Mouse (Mus musculus): ENCODE data around the gene Vstm2a. TPM values are rescaled to one million over a fixed set of nuclear protein-coding genes. Genes with fewer than 3 reads are reported as not detected.

The Vstm2a gene
- polyA plus RNA-seq, 1 experiment = 0.15 TPM

DNA sequence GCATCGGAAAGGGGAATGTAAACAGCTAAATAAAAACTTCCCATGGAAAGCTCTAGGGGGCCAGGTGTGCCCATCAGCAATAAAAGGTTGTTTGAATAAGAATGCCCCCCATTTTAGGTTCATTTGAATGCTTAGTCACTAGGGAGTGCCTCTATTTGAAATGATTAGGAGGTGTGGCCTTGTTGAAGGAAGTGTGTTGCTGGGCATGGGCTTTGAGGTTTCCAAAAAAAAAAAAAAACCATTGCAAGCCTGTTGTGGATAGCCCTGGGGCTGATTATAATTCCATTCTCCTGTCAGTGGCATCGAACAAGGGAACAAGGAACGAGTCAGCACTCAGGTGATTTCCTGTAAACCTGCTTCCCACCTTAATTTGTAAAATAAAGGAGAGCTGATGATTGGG lies 87.7 kb downstream of the Vstm2a start:
- H3K4me1 ChIP-seq (replicated peaks; ENCODE audit: control insufficient read depth, insufficient read depth, low read length) = no peaks in the 10 kb centered on the region
- no peak for DNase-seq
- no peaks in the 10 kb centered on the region for H3K27me3 ChIP-seq (ENCODE audit: control insufficient read depth, insufficient read depth, low read length)
- H3K36me3 ChIP-seq (ENCODE audit: control insufficient read depth, insufficient read depth, low read length) = no peaks in the 10 kb centered on the region
- 53% methylated on average over 3 of the region's 3 CpGs for WGBS
- no peak overlapping the region for H3K27ac ChIP-seq (ENCODE audit: control insufficient read depth, insufficient read depth, low read length)
- no peak overlapping the region for H3K4me3 ChIP-seq (ENCODE audit: control insufficient read depth, insufficient read depth, low read length)
- TF ChIP-seq POLR2A (IDR thresholded peaks at IDR 0.05; ENCODE audit: control insufficient read depth, extremely low read depth, insufficient read depth, low read length, poor library complexity) (no peak), CTCF (IDR thresholded peaks at IDR 0.05; ENCODE audit: borderline replicate concordance, control insufficient read depth, extremely low read depth, insufficient read depth, low read length, poor library complexity) (no peak)

DNA sequence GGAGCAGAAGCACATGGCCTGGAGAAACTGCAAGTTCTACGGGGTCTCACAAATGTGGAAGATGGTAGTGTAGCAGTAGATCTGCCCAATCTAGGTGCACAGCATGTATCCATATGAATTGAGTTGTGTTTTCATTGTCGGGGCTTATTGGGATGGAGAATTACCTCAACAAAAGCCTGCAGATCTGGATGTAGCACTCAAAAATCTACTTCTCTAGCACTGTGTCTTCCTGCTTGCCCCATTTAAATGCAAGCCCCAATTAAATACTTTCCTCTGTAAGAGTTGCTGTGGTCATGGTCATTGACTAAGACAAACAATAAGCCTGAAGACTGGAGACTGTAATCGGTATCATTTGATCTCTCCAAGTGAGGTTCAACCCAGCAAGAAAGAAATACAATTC lies 88.2 kb downstream of the Vstm2a start:
- DNase-seq = no peak
- no peak for TF ChIP-seq CTCF (IDR thresholded peaks at IDR 0.05; ENCODE audit: borderline replicate concordance, control insufficient read depth, extremely low read depth, insufficient read depth, low read length, poor library complexity)
- TF ChIP-seq POLR2A (IDR thresholded peaks at IDR 0.05; ENCODE audit: control insufficient read depth, extremely low read depth, insufficient read depth, low read length, poor library complexity) = no peak
- Histone ChIP-seq H3K27me3 (ENCODE audit: control insufficient read depth, insufficient read depth, low read length) (no peaks in the 10 kb centered on the region), H3K4me1 (replicated peaks; ENCODE audit: control insufficient read depth, insufficient read depth, low read length) (no peaks in the 10 kb centered on the region), H3K4me3 (ENCODE audit: control insufficient read depth, insufficient read depth, low read length) (no peak overlapping the region), H3K36me3 (ENCODE audit: control insufficient read depth, insufficient read depth, low read length) (no peaks in the 10 kb centered on the region), H3K27ac (ENCODE audit: control insufficient read depth, insufficient read depth, low read length) (no peak overlapping the region)
- 80% methylated on average over 3 of the region's 3 CpGs for WGBS

DNA sequence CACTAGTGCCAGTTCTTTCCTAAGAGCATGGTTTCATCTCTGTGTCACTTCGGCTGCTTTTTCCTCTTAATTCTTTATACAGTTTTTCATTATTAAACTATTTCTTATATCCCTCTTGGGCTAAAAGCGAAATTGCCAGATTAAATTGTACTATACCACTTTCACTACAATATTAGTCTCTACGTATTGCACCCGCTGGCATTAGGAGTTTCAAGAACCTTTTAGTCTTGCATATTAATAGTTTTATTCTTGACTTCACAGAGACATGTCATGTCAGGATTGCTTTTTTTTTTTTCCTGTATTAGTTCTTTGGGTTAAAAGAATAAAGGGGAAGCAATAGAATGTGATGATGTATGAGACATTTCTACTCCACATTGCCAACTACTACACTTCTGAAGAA lies 94.4 kb downstream of the Vstm2a start:
- TF ChIP-seq CTCF (IDR thresholded peaks at IDR 0.05; ENCODE audit: borderline replicate concordance, control insufficient read depth, extremely low read depth, insufficient read depth, low read length, poor library complexity) = no peak
- TF ChIP-seq POLR2A (IDR thresholded peaks at IDR 0.05; ENCODE audit: control insufficient read depth, extremely low read depth, insufficient read depth, low read length, poor library complexity) = no peak
- Histone ChIP-seq H3K27me3 (ENCODE audit: control insufficient read depth, insufficient read depth, low read length) (no peaks in the 10 kb centered on the region), H3K27ac (ENCODE audit: control insufficient read depth, insufficient read depth, low read length) (no peak overlapping the region), H3K36me3 (ENCODE audit: control insufficient read depth, insufficient read depth, low read length) (no peaks in the 10 kb centered on the region), H3K4me3 (ENCODE audit: control insufficient read depth, insufficient read depth, low read length) (no peak overlapping the region), H3K4me1 (replicated peaks; ENCODE audit: control insufficient read depth, insufficient read depth, low read length) (no peaks in the 10 kb centered on the region)
- no peak for DNase-seq
- WGBS = 93% methylated on average over 4 of the region's 4 CpGs

DNA sequence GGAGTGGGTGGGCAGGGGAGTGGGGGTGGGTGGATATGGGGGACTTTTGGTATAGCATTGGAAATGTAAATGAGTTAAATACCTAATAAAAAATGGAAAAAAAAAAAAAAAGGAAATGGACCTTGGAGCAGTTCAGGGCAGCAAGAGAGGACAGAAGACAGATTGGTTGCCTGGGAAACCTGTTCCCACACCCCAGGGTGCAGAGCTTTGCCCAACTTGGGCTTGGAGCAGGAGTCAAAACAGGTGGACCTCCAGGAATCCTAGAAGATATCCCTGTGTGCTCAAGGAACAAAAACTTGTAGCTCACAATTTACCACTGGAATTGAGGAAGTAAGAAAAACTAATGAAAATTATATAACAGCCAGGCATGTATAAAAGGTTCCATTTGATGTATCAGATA lies 96.8 kb downstream of the Vstm2a start:
- no peak for TF ChIP-seq POLR2A (IDR thresholded peaks at IDR 0.05; ENCODE audit: control insufficient read depth, extremely low read depth, insufficient read depth, low read length, poor library complexity)
- no peak for TF ChIP-seq CTCF (IDR thresholded peaks at IDR 0.05; ENCODE audit: borderline replicate concordance, control insufficient read depth, extremely low read depth, insufficient read depth, low read length, poor library complexity)
- DNase-seq = no peak

DNA sequence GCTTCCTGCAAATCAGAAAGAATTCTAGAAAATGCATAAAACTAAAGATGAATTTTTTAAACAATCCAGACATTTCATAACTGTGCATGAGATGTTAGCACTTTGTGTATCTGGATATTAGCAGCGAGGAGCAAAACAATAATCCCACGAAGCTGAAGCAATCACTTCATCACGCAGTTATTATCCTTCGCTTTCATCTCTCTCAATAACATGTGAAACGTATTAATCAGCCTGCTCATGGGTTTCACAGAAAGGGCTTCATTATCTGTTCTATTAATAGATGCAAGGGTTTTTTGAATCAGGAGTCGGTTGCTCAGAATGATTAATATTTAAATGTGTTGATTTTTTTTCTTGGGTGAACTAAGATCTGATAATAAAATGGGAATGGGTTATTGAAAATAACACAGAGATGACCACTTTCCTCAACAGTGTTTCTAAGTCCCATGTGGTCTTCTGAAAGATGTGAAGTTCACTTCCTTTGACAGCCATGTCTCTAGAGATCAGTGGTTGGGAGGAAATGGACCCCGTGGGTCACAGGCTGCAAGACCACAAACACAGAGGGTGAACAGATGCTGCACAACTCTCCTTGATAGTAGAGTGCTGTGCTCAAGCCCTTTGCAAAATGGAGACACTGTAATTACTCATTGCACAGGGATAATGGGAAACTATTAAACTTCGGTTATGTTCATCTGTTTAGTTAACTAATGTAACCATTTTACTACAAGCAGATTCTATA lies 109.5 kb downstream of the Vstm2a start:
- DNase-seq = no peak

More for the DNA sequence above, 96.8 kb downstream of the Vstm2a start:
- H3K27me3 ChIP-seq (ENCODE audit: control insufficient read depth, insufficient read depth, low read length) = no peaks in the 10 kb centered on the region
- H3K4me3 ChIP-seq (ENCODE audit: control insufficient read depth, insufficient read depth, low read length) = no peak overlapping the region
- no peaks in the 10 kb centered on the region for H3K36me3 ChIP-seq (ENCODE audit: control insufficient read depth, insufficient read depth, low read length)
- H3K4me1 ChIP-seq (replicated peaks; ENCODE audit: control insufficient read depth, insufficient read depth, low read length) = no peaks in the 10 kb centered on the region
- no peak overlapping the region for H3K27ac ChIP-seq (ENCODE audit: control insufficient read depth, insufficient read depth, low read length)

DNA sequence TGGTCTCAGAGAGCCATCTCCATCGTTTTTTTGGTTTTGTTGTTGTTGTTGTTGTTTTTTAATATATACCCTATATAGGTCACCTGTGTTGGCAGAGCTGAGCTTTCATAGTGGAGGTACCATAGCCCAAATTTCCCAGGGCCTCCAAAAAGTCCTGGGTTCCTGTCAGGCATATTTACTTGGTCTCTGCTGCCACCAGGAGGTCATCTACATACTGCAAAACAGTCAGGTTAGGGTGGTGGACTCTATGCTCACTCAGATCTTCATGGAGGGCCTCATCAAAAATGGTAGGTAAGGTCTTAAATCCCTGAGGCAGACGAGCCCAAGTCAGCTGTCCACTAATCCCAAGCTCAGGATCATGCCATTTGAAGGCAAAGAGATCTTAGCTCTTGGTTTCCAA lies 146.1 kb downstream of the Vstm2a start:
- Histone ChIP-seq H3K4me1 (replicated peaks; ENCODE audit: control insufficient read depth, insufficient read depth, low read length) (no peaks in the 10 kb centered on the region), H3K36me3 (ENCODE audit: control insufficient read depth, insufficient read depth, low read length) (no peaks in the 10 kb centered on the region), H3K4me3 (ENCODE audit: control insufficient read depth, insufficient read depth, low read length) (no peak overlapping the region), H3K27me3 (ENCODE audit: control insufficient read depth, insufficient read depth, low read length) (no peaks in the 10 kb centered on the region), H3K27ac (ENCODE audit: control insufficient read depth, insufficient read depth, low read length) (no peak overlapping the region)
- DNase-seq = no peak
- 59% methylated on average over 2 of the region's 2 CpGs for WGBS
- TF ChIP-seq POLR2A (IDR thresholded peaks at IDR 0.05; ENCODE audit: control insufficient read depth, extremely low read depth, insufficient read depth, low read length, poor library complexity) (no peak), CTCF (IDR thresholded peaks at IDR 0.05; ENCODE audit: borderline replicate concordance, control insufficient read depth, extremely low read depth, insufficient read depth, low read length, poor library complexity) (no peak)

More for the DNA sequence above, 109.5 kb downstream of the Vstm2a start:
- 84% methylated on average over 8 of the region's 8 CpGs for whole genome bisulfite sequencing
- no peak overlapping the region for H3K27ac ChIP-seq (ENCODE audit: control insufficient read depth, insufficient read depth, low read length)
- TF ChIP-seq CTCF (IDR thresholded peaks at IDR 0.05; ENCODE audit: borderline replicate concordance, control insufficient read depth, extremely low read depth, insufficient read depth, low read length, poor library complexity) = no peak
- TF ChIP-seq POLR2A (IDR thresholded peaks at IDR 0.05; ENCODE audit: control insufficient read depth, extremely low read depth, insufficient read depth, low read length, poor library complexity) = no peak
- H3K4me3 ChIP-seq (ENCODE audit: control insufficient read depth, insufficient read depth, low read length) = no peak overlapping the region
- no peaks in the 10 kb centered on the region for H3K36me3 ChIP-seq (ENCODE audit: control insufficient read depth, insufficient read depth, low read length)
- no peaks in the 10 kb centered on the region for H3K27me3 ChIP-seq (ENCODE audit: control insufficient read depth, insufficient read depth, low read length)
- H3K4me1 ChIP-seq (replicated peaks; ENCODE audit: control insufficient read depth, insufficient read depth, low read length) = no peaks in the 10 kb centered on the region

DNA sequence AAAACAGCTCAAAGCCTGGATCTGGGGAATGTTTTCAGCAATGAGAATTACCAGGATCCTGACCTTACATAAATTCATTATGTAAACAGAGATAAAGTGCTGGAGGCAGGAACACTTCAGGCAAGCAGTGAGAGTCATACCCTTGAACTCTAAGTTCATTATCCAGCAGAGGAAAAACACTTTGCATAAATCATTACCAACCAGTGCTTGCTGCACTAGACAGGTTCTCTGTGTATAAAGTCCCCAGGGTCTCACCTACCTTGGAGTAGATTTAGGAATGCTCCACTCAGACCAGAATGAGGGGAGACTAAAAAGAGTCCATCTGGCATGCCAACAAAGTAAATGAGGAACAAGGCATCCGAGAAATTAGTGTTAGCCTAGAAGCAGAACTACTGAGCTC lies 154.2 kb downstream of the Vstm2a start:
- DNase-seq = no peak
- no peak for TF ChIP-seq POLR2A (IDR thresholded peaks at IDR 0.05; ENCODE audit: control insufficient read depth, extremely low read depth, insufficient read depth, low read length, poor library complexity)
- no peak for TF ChIP-seq CTCF (IDR thresholded peaks at IDR 0.05; ENCODE audit: borderline replicate concordance, control insufficient read depth, extremely low read depth, insufficient read depth, low read length, poor library complexity)
- H3K27ac ChIP-seq (ENCODE audit: control insufficient read depth, insufficient read depth, low read length) = no peak overlapping the region
- H3K36me3 ChIP-seq (ENCODE audit: control insufficient read depth, insufficient read depth, low read length) = no peaks in the 10 kb centered on the region
- 23% methylated on average over 1 of the region's 1 CpGs for WGBS
- H3K4me3 ChIP-seq (ENCODE audit: control insufficient read depth, insufficient read depth, low read length) = no peak overlapping the region
- H3K4me1 ChIP-seq (replicated peaks; ENCODE audit: control insufficient read depth, insufficient read depth, low read length) = no peaks in the 10 kb centered on the region
- H3K27me3 ChIP-seq (ENCODE audit: control insufficient read depth, insufficient read depth, low read length) = no peaks in the 10 kb centered on the region
